ENCODE assay signal across 10 mouse cellular contexts in the genomic region with DNA sequence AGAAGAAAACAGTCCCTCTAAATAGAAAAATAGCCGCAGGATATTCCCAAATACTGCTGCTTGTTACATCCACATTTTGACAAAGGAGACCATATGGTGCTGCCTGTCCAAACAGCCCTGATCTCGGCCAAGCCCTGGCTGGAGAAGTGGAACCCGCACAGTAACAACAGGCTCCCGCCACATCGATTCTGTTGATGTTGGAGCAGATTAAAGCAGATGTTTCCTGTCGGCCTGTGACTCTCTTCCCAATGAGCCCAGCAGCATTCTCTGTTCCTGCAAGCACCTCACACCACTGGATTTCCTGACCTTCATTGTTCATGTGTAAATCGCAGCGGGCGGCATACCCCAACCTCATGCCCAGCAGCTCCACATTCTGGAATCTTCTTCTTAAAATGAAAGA.
DNase-seq lines count a peak whose midpoint lies in the region; ATAC-seq lines count a peak whose summit lies in the region.
"Had no signal": no experiment of that assay in that cellular context is flagged by ENCODE, and none has a peak within 500 bp of the region (broad histone marks: within the 10 kb centered on the region; RNA-seq: fewer than 3 reads in every experiment).

No protein-coding gene starts in this region.

- H3K9ac ChIP-seq in heart, embryonic 11.5 days (ENCODE audit: low read depth, low read length) = no peak overlapping the region
- H3K9ac ChIP-seq in kidney, embryonic 15.5 days = no peak overlapping the region
- H3K9ac ChIP-seq in neural tube, embryonic 15.5 days (replicated peaks) = no peak overlapping the region
- H3K9ac ChIP-seq: limb, embryonic 15.5 days had no signal

- H3K27ac ChIP-seq in heart, embryonic 11.5 days (ENCODE audit: low read depth, low read length) = no peak overlapping the region
- peak overlapping the region; percentile 42; the same call in 1 of the 2 replicates for H3K27ac ChIP-seq in heart, embryonic 10.5 days
- peak overlapping the region; percentile 74 for H3K27ac ChIP-seq in kidney, embryonic 15.5 days
- H3K27ac ChIP-seq in neural tube, embryonic 15.5 days (replicated peaks) = 0 out of 2 replicates have a peak overlapping the region, but pooled peaks have one; percentile 23
- H3K27ac ChIP-seq: limb, embryonic 15.5 days had no signal

- no peaks in the 10 kb centered on the region for H3K9me3 ChIP-seq in heart, embryonic 11.5 days (replicated peaks; ENCODE audit: control insufficient read depth, low read length)
- H3K9me3 ChIP-seq in heart, embryonic 10.5 days = no peaks in the 10 kb centered on the region
- H3K9me3 ChIP-seq in kidney, embryonic 15.5 days (replicated peaks) = no peaks in the 10 kb centered on the region
- H3K9me3 ChIP-seq in neural tube, embryonic 15.5 days (replicated peaks) = no peaks in the 10 kb centered on the region
- H3K9me3 ChIP-seq: limb, embryonic 15.5 days had no signal

- peaks cover 19% of the 10 kb centered on the region for H3K4me1 ChIP-seq in heart, embryonic 11.5 days (ENCODE audit: control insufficient read depth, insufficient read depth, low read length)
- H3K4me1 ChIP-seq in heart, embryonic 10.5 days = peaks cover 36% of the 10 kb centered on the region
- peaks cover 14% of the 10 kb centered on the region; the same call in 1 of the 2 replicates for H3K4me1 ChIP-seq in kidney, embryonic 15.5 days
- no peaks in the 10 kb centered on the region for H3K4me1 ChIP-seq in neural tube, embryonic 15.5 days
- H3K4me1 ChIP-seq: limb, embryonic 15.5 days had no signal

- H3K27me3 ChIP-seq in heart, embryonic 11.5 days (ENCODE audit: control insufficient read depth, insufficient read depth, low read length) = no peaks in the 10 kb centered on the region
- no peaks in the 10 kb centered on the region for H3K27me3 ChIP-seq in heart, embryonic 10.5 days (ENCODE audit: insufficient read depth, poor library complexity, severe bottlenecking)
- no peaks in the 10 kb centered on the region for H3K27me3 ChIP-seq in kidney, embryonic 15.5 days
- no peaks in the 10 kb centered on the region for H3K27me3 ChIP-seq in neural tube, embryonic 15.5 days (replicated peaks)
- H3K27me3 ChIP-seq: limb, embryonic 15.5 days had no signal

- H3K4me2 ChIP-seq in heart, embryonic 11.5 days = no peak overlapping the region
- no peak overlapping the region for H3K4me2 ChIP-seq in kidney, embryonic 15.5 days
- no peak overlapping the region for H3K4me2 ChIP-seq in neural tube, embryonic 15.5 days
- H3K4me2 ChIP-seq: limb, embryonic 15.5 days had no signal

- peak; percentile 97 for DNase-seq in heart, adult 11 months
- peak; percentile 70 for DNase-seq in heart, embryonic 10.5 days (ENCODE audit: low spot score)
- DNase-seq in adrenal gland, postnatal 10 days = no peak
- no peak for DNase-seq in cerebellum, adult 8-10 months
- no peak for DNase-seq in T-cell, adult 2 months (ENCODE audit: low spot score)
- DNase-seq: adrenal gland, adult 2 months had no signal

- ATAC-seq in heart, embryonic 11.5 days (replicated peaks; ENCODE audit: insufficient number of reproducible peaks, low FRiP score, low TSS enrichment) = no peak
- ATAC-seq in kidney, embryonic 15.5 days (replicated peaks; ENCODE audit: low FRiP score) = peak; percentile 64; the same call in 1 of the 2 replicates
- ATAC-seq in neural tube, embryonic 15.5 days (ENCODE audit: low FRiP score) = no peak

- no peaks in the 10 kb centered on the region for H3K36me3 ChIP-seq in heart, embryonic 11.5 days (ENCODE audit: control insufficient read depth, insufficient read depth, low read length)
- peaks cover 2% of the 10 kb centered on the region; the same call in 1 of the 2 replicates for H3K36me3 ChIP-seq in heart, embryonic 10.5 days
- no peaks in the 10 kb centered on the region for H3K36me3 ChIP-seq in kidney, embryonic 15.5 days
- no peaks in the 10 kb centered on the region for H3K36me3 ChIP-seq in neural tube, embryonic 15.5 days
- H3K36me3 ChIP-seq: limb, embryonic 15.5 days had no signal

- H3K4me3 ChIP-seq in heart, embryonic 11.5 days (ENCODE audit: low read depth, low read length) = no peak overlapping the region
- H3K4me3 ChIP-seq in heart, embryonic 10.5 days = no peak overlapping the region
- H3K4me3 ChIP-seq in kidney, embryonic 15.5 days (replicated peaks) = no peak overlapping the region
- H3K4me3 ChIP-seq in neural tube, embryonic 15.5 days (replicated peaks) = no peak overlapping the region
- H3K4me3 ChIP-seq: limb, embryonic 15.5 days had no signal

- 51% methylated on average over 9 of the region's 9 CpGs for WGBS in heart, embryonic 11.5 days (ENCODE audit: insufficient replicate concordance)
- 57% methylated on average over 9 of the region's 9 CpGs for WGBS in heart, embryonic 10.5 days
- 45% methylated on average over 9 of the region's 9 CpGs for WGBS in kidney, embryonic 15.5 days
- WGBS in neural tube, embryonic 15.5 days = 74% methylated on average over 9 of the region's 9 CpGs

Comparison
In these comparisons a context has a peak if more than half of its experiments do, and no peak if none do; other contexts are left out.
1. DNase-seq: peak in heart, adult 11 months (single experiment) and heart, embryonic 10.5 days (single experiment); none in adrenal gland, postnatal 10 days (single experiment), cerebellum, adult 8-10 months (single experiment) and T-cell, adult 2 months (single experiment).